In genomic region chr2:115776924-115777860, GRCm38 (mm10) we compare ENCODE assay signal across 11 mouse cellular contexts.
DNase-seq lines count a peak whose midpoint lies in the region; ATAC-seq lines count a peak whose summit lies in the region.
"Had no signal": no experiment of that assay in that cellular context is flagged by ENCODE, and none has a peak within 500 bp of the region (broad histone marks: within the 10 kb centered on the region; RNA-seq: fewer than 3 reads in every experiment).

No protein-coding gene starts in this region.

- peak; percentile 33 for DNase-seq in embryo, embryonic 9.5 days (ENCODE audit: extremely low spot score)
- DNase-seq in lung, postnatal 36 days, result peak; percentile 39
- no peak for DNase-seq in natural killer cell, adult 2 months (ENCODE audit: low spot score in 2 of 2)
- no peak for DNase-seq in spleen, adult 12 weeks (ENCODE audit: low spot score)

- peak overlapping the region; percentile 85 for H3K27ac ChIP-seq in heart, embryonic 11.5 days (ENCODE audit: low read depth, low read length)
- H3K27ac ChIP-seq in kidney, embryonic 16.5 days (ENCODE audit: low read length), result peak overlapping the region; percentile 86
- H3K27ac ChIP-seq: forebrain, embryonic 10.5 days; liver, embryonic 14.5 days had no signal

- peak; percentile 55 for ATAC-seq in heart, embryonic 11.5 days (replicated peaks; ENCODE audit: insufficient number of reproducible peaks, low FRiP score, low TSS enrichment)
- ATAC-seq in kidney, embryonic 16.5 days (ENCODE audit: low FRiP score, low TSS enrichment), result peak; percentile 59
- no peak for ATAC-seq in megakaryocyte-erythroid progenitor cell, adult 5-6 weeks (replicated peaks; ENCODE audit: low FRiP score, low TSS enrichment, poor library complexity, severe bottlenecking)
- ATAC-seq: hindbrain, embryonic 16.5 days; Patski had no signal

- H3K4me3 ChIP-seq in heart, embryonic 11.5 days (ENCODE audit: low read depth, low read length), result no peak overlapping the region
- H3K4me3 ChIP-seq in kidney, embryonic 16.5 days (ENCODE audit: low read length), result peak overlapping the region; percentile 12; the same call in 1 of the 2 replicates
- H3K4me3 ChIP-seq: forebrain, embryonic 10.5 days had no signal

- H3K4me1 ChIP-seq in heart, embryonic 11.5 days (ENCODE audit: control insufficient read depth, insufficient read depth, low read length), result peaks cover 16% of the 10 kb centered on the region
- peaks cover 43% of the 10 kb centered on the region for H3K4me1 ChIP-seq in kidney, embryonic 16.5 days (ENCODE audit: insufficient read depth, low read length)
- H3K4me1 ChIP-seq: forebrain, embryonic 10.5 days had no signal

- H3K27me3 ChIP-seq in heart, embryonic 11.5 days (ENCODE audit: control insufficient read depth, insufficient read depth, low read length), result no peaks in the 10 kb centered on the region
- no peaks in the 10 kb centered on the region for H3K27me3 ChIP-seq in kidney, embryonic 16.5 days (ENCODE audit: insufficient read depth, low read length)
- H3K27me3 ChIP-seq: Patski had no signal

- WGBS in heart, embryonic 11.5 days (ENCODE audit: insufficient replicate concordance), result 33% methylated on average over 17 of the region's 17 CpGs
- WGBS in kidney, embryonic 16.5 days, result 21% methylated on average over 17 of the region's 17 CpGs

- peak overlapping the region; percentile 39 for H3K4me2 ChIP-seq in heart, embryonic 11.5 days
- H3K4me2 ChIP-seq in kidney, embryonic 16.5 days (replicated peaks; ENCODE audit: low read depth, low read length), result peak overlapping the region; percentile 34

- H3K36me3 ChIP-seq in heart, embryonic 11.5 days (ENCODE audit: control insufficient read depth, insufficient read depth, low read length), result no peaks in the 10 kb centered on the region
- H3K36me3 ChIP-seq in kidney, embryonic 16.5 days (ENCODE audit: insufficient read depth, low read length), result no peaks in the 10 kb centered on the region

- H3K9me3 ChIP-seq in heart, embryonic 11.5 days (replicated peaks; ENCODE audit: control insufficient read depth, low read length), result no peaks in the 10 kb centered on the region
- no peaks in the 10 kb centered on the region for H3K9me3 ChIP-seq in kidney, embryonic 16.5 days (ENCODE audit: low read length)
- H3K9me3 ChIP-seq: forebrain, embryonic 10.5 days had no signal

- H3K9ac ChIP-seq in heart, embryonic 11.5 days (ENCODE audit: low read depth, low read length), result no peak overlapping the region
- H3K9ac ChIP-seq in kidney, embryonic 16.5 days (replicated peaks; ENCODE audit: low read length), result peak overlapping the region; percentile 50
- H3K9ac ChIP-seq: liver, embryonic 14.5 days had no signal

Comparison
In these comparisons a context has a peak if more than half of its experiments do, and no peak if none do; other contexts are left out.
1. DNase-seq: peak in embryo, embryonic 9.5 days (single experiment) and lung, postnatal 36 days (single experiment); none in natural killer cell, adult 2 months (0 of 2) and spleen, adult 12 weeks (single experiment).